Mouse (Mus musculus): Measurements from ENCODE around the gene Aldh1a3. TPM values are rescaled to one million over a fixed set of nuclear protein-coding genes. Genes with fewer than 3 reads are reported as not detected.

Gene Aldh1a3
- total RNA-seq, 2 experiments from 2014 or later = 0.95 to 1.4 TPM

GRCm38 (mm10) chr7:66421903-66422302 is 5.4 kb downstream of the Aldh1a3 start:
- intact Hi-C loops (cut with DNase I) = no loop called here
- DNase-seq (ENCODE audit: low spot score in 2 of 2) = no peak

GRCm38 (mm10) chr7:66418981-66419380 is 8.3 kb downstream of the Aldh1a3 start:
- intact Hi-C loops (cut with DNase I) = no loop called here
- DNase-seq (ENCODE audit: low spot score in 2 of 2) = no peak

GRCm38 (mm10) chr7:66416829-66417228 is 10.5 kb downstream of the Aldh1a3 start:
- intact Hi-C loops (cut with DNase I) = no loop called here
- no peak for DNase-seq (ENCODE audit: low spot score in 2 of 2)

- intact Hi-C loops (cut with DNase I) = no loop called here
- no peak for DNase-seq (ENCODE audit: low spot score in 2 of 2)
Observed at GRCm38 (mm10) chr7:66413093-66413492, 14.2 kb downstream of the Aldh1a3 start.

GRCm38 (mm10) chr7:66409433-66409832 is 17.9 kb downstream of the Aldh1a3 start:
- intact Hi-C loops (cut with DNase I) = loop anchor here (2.0 kb wide), 1 partner anchor 251 kb away; no protein-coding TSS in a partner anchor
- peak in 1 of 2 experiments; percentile 12 for DNase-seq (ENCODE audit: low spot score in 2 of 2)

GRCm38 (mm10) chr7:66406971-66407370 is 20.3 kb downstream of the Aldh1a3 start:
- DNase-seq (ENCODE audit: low spot score in 2 of 2) = no peak
- intact Hi-C loops (cut with DNase I) = no loop called here

- intact Hi-C loops (cut with DNase I) = no loop called here
- DNase-seq (ENCODE audit: low spot score in 2 of 2) = no peak
Observed at GRCm38 (mm10) chr7:66405951-66406721, 21.2 kb downstream of the Aldh1a3 start.

- DNase-seq (ENCODE audit: low spot score in 2 of 2) = no peak
- intact Hi-C loops (cut with DNase I) = no loop called here
Observed at GRCm38 (mm10) chr7:66405541-66405940, 21.8 kb downstream of the Aldh1a3 start.

- no peak for DNase-seq (ENCODE audit: low spot score in 2 of 2)
- intact Hi-C loops (cut with DNase I) = no loop called here
Observed at GRCm38 (mm10) chr7:66404802-66405201, 22.5 kb downstream of the Aldh1a3 start.

GRCm38 (mm10) chr7:66404141-66404540 is 23.2 kb downstream of the Aldh1a3 start:
- intact Hi-C loops (cut with DNase I) = no loop called here
- DNase-seq (ENCODE audit: low spot score in 2 of 2) = no peak

- no peak for DNase-seq (ENCODE audit: low spot score in 2 of 2)
- intact Hi-C loops (cut with DNase I) = no loop called here
Observed at GRCm38 (mm10) chr7:66402876-66403275, 24.4 kb downstream of the Aldh1a3 start.

- intact Hi-C loops (cut with DNase I) = no loop called here
- DNase-seq (ENCODE audit: low spot score in 2 of 2) = no peak
Observed at GRCm38 (mm10) chr7:66401605-66402004, 25.7 kb downstream of the Aldh1a3 start.

GRCm38 (mm10) chr7:66397288-66397687 is 30.0 kb downstream of the Aldh1a3 start:
- intact Hi-C loops (cut with DNase I) = no loop called here
- no peak for DNase-seq (ENCODE audit: low spot score in 2 of 2)

- DNase-seq (ENCODE audit: low spot score in 2 of 2) = peak; percentile 25 to 32
- intact Hi-C loops (cut with DNase I) = loop anchor here (2.0 to 5.0 kb wide), 2 partner anchors 78 to 287 kb away; no protein-coding TSS in a partner anchor
Observed at GRCm38 (mm10) chr7:66388621-66389532, 38.4 kb downstream of the Aldh1a3 start.

- intact Hi-C loops (cut with DNase I) = loop anchor here (2.0 to 5.0 kb wide), 2 partner anchors 77 to 286 kb away; no protein-coding TSS in a partner anchor
- DNase-seq (ENCODE audit: low spot score in 2 of 2) = peak in 1 of 2 experiments; percentile 21
Observed at GRCm38 (mm10) chr7:66387813-66388521, 39.4 kb downstream of the Aldh1a3 start, which contains the start of gene Lrrk1. TSS of gene Lrrk1 (minus strand) at chr7:66388350.

GRCm38 (mm10) chr7:66387419-66387812 is 39.9 kb downstream of the Aldh1a3 start:
- DNase-seq (ENCODE audit: low spot score in 2 of 2) = no peak
- intact Hi-C loops (cut with DNase I) = loop anchor here (5.0 kb wide), 1 partner anchor 285 kb away; no protein-coding TSS in a partner anchor

GRCm38 (mm10) chr7:66386411-66386810 is 40.9 kb downstream of the Aldh1a3 start:
- DNase-seq (ENCODE audit: low spot score in 2 of 2) = no peak
- intact Hi-C loops (cut with DNase I) = loop anchor here (5.0 kb wide), 1 partner anchor 284 kb away; no protein-coding TSS in a partner anchor

GRCm38 (mm10) chr7:66385826-66386225 is 41.5 kb downstream of the Aldh1a3 start:
- DNase-seq (ENCODE audit: low spot score in 2 of 2) = no peak
- intact Hi-C loops (cut with DNase I) = loop anchor here (5.0 kb wide), 1 partner anchor 284 kb away; no protein-coding TSS in a partner anchor

- DNase-seq (ENCODE audit: low spot score in 2 of 2) = no peak
- intact Hi-C loops (cut with DNase I) = loop anchor here (5.0 kb wide), 1 partner anchor 283 kb away; no protein-coding TSS in a partner anchor
Observed at GRCm38 (mm10) chr7:66384891-66385290, 42.4 kb downstream of the Aldh1a3 start.

All from left cerebral cortex, postnatal 36 days (tissue).